Mouse (Mus musculus) kidney, postnatal 36 days (tissue): ENCODE measurements around the gene Gm20896.
"Not testable (repeated sequence)": the region's sequence is repeated elsewhere in the genome, so short reads cannot be mapped to it uniquely, and the experiment has no call there.

Experiments
- DNase-seq, 2 experiments: peaks; one replicate each; pipeline ENCODE4 v3.0.0; 2021 to 2022; ENCODE audit warnings: mixed read lengths in 2 of 2

The Gm20896 gene

DNA sequence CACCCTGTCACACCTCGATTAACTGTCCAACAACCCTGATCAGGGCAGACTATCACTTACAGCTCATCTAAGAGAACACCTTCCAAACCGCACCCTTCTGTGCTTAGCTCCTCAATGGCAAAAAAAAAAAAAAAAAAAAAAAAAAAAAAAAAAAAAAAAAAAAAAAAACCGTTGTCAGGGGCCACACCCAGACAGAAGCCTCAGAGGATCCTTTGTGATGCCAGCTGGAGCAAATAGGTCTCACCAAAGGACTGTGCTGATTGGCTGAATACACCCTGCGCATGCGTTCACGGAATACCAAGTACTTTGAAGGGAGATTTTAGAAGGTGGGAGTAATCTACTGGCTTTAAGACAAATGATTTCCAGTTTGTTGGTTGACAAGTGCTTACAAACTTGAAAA lies at the start of gene Gm20896:
Gene Gm20896, minus strand, starts transcription at position 101 of the 400 bp plus-strand sequence.
- not testable (repeated sequence) for DNase-seq
